Mouse (Mus musculus) hindbrain, embryonic 15.5 days (tissue): ENCODE results near the gene Tmem229a. TPM values are rescaled to one million over a fixed set of nuclear protein-coding genes. Genes with fewer than 3 reads are reported as not detected.

Source experiments
- ATAC-seq: fragments of 200-750 bp; cut with Nextera tagmentation; 2 replicates; pipeline ENCODE4 v1.8.0; 2017; ENCODE audit warnings: low read depth, moderate number of reproducible peaks, moderate TSS enrichment; ENCODE audit not compliant: low FRiP score
- H3K27ac ChIP-seq: fragments of 300-500 bp; sonication (generic); replicated peaks from 2 replicates; pipeline ENCODE4 v1.5.1; 2015; ENCODE audit warnings: mild to moderate bottlenecking, inconsistent platforms
- H3K27me3 ChIP-seq: fragments of 300-500 bp; sonication (generic); 2 replicates; pipeline ENCODE4 v1.6.1; 2015; ENCODE audit warnings: control low read depth, inconsistent platforms
- H3K36me3 ChIP-seq: fragments of 300-500 bp; sonication (generic); 2 replicates; pipeline ENCODE4 v1.6.1; 2015; ENCODE audit warnings: control low read depth, inconsistent platforms
- H3K4me1 ChIP-seq: fragments of 300-500 bp; sonication (generic); replicated peaks from 2 replicates; pipeline ENCODE4 v1.6.1; 2015; ENCODE audit warnings: control low read depth, inconsistent platforms
- H3K4me2 ChIP-seq: fragments of 300-500 bp; sonication (generic); 2 replicates; pipeline ENCODE4 v1.6.1; 2015; ENCODE audit warnings: moderate library complexity, mild to moderate bottlenecking, inconsistent platforms
- H3K4me3 ChIP-seq: fragments of 300-500 bp; sonication (generic); 2 replicates; pipeline ENCODE4 v1.5.1; 2015; ENCODE audit warnings: mild to moderate bottlenecking, inconsistent platforms
- H3K9ac ChIP-seq: fragments of 300-500 bp; sonication (generic); 2 replicates; pipeline ENCODE4 v1.6.1; 2015; ENCODE audit warnings: inconsistent platforms
- H3K9me3 ChIP-seq: fragments of 300-500 bp; sonication (generic); 2 replicates; pipeline ENCODE4 v1.6.1; 2016; ENCODE audit warnings: control low read depth, inconsistent platforms
- WGBS: fragments of 180-500 bp; shearing (Covaris S2); methylation state at CpG from one replicate; pipeline ENCODE4 v1.1.7; 2015; 5-methylcytosine and 5-hydroxymethylcytosine counted together
- polyA plus RNA-seq: library from polyadenylated mRNA; unstranded; fragments of >200 nt; fragmentation: Nextera tagmentation; extraction: Ambion mirVana; gene quantifications from 2 replicates; pipeline ENCODE4 v1.2.1, GENCODE M21; 2015

The Tmem229a gene
- polyA plus RNA-seq, result 5.6 and 5.8 TPM in 2 replicates

DNA sequence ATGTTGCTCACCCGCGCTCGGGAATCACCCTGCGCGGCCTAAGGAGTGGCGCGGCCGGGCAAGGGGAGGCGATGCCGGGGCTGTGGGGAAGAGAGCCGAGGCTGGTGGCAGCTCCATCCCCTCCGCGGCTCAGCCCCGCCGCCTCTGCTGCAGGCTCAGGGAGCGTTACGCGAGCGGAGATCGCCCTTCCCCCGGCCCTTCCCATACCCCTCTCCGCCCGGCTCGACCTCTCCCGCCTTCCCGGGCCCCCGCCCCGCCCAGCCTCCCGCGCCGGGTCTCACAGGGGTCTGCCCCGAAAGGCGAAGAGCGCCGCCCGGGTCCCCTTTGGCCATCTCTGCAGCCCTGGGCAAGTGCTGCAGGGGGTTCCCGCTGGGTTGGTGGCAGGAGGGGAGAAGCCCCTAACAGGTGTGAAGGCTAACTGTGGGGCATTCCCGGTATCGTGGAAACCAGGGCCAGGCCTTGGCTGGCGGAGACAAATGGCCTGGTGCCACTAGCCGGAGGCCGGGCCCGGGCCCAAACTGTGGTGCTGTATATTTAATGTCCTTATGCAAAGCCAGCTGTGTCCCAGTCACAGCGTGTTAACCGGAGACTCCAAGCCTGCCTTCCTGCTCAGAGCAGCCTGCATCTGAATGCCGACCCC lies at the start of gene Tmem229a:
Gene Tmem229a (minus strand): TSS at position 352 of the 640 bp plus-strand sequence.
- under 1% methylated on average over 42 of the region's 46 CpGs for WGBS
- H3K4me3 ChIP-seq, result peak within 1 kb of the TSS; percentile 85
- ATAC-seq, result peak; percentile 93
- H3K36me3 ChIP-seq, result no peaks in the 10 kb centered on the region
- H3K27me3 ChIP-seq, result no peaks in the 10 kb centered on the region
- peaks cover 14% of the 10 kb centered on the region; the same call in 1 of the 2 replicates for H3K4me1 ChIP-seq
- peak within 1 kb of the TSS; percentile 94 for H3K27ac ChIP-seq
- no peaks in the 10 kb centered on the region for H3K9me3 ChIP-seq
- peak within 1 kb of the TSS; percentile 90 for H3K4me2 ChIP-seq
- H3K9ac ChIP-seq, result peak within 1 kb of the TSS; percentile 94

DNA sequence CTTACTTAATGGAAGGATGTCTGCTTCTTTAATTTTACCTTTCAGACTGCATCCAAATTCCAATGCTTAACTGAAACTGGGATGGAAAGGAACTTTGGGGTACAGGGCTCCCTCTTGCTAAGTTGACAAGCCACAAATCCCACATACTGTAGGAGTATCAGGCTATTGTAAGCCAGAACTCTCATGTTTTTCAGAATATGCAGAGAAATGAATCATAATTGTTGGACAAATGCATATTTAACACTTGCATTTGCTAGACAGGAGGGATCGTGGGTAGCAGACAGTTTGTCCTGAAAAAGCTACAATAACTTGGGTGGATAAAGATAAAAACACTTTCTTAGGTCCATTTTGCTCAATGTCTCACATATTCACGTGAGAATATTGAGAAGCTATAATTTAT lies 37.7 kb upstream of the Tmem229a start:
- no peak overlapping the region for H3K9ac ChIP-seq
- no peaks in the 10 kb centered on the region for H3K36me3 ChIP-seq
- no peak overlapping the region for H3K4me2 ChIP-seq
- no peak overlapping the region for H3K4me3 ChIP-seq
- ATAC-seq, result no peak
- no peaks in the 10 kb centered on the region for H3K27me3 ChIP-seq
- H3K9me3 ChIP-seq, result no peaks in the 10 kb centered on the region
- no peak overlapping the region for H3K27ac ChIP-seq
- no peaks in the 10 kb centered on the region for H3K4me1 ChIP-seq
- 69% methylated on average over 2 of the region's 2 CpGs for WGBS

DNA sequence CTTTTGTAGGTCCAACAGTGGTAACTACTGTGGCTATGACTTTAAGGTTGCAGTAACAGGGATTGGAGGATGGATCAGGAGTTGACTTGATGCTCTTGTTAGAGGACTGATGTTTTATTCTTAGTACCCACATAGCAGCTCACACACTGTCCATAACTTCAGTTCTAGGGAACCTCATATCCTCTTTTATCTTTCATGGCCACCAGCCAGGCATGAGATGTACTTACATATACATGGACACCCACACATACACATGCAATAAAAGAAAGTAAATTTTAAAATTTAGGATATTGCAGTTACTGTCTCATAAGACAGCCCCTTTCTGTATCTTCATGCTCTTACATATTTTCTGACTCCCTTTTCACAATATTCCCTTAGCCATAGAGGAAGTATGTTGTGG lies 33.7 kb upstream of the Tmem229a start:
- no peaks in the 10 kb centered on the region for H3K36me3 ChIP-seq
- H3K27ac ChIP-seq, result no peak overlapping the region
- no peaks in the 10 kb centered on the region for H3K9me3 ChIP-seq
- no peak overlapping the region for H3K4me2 ChIP-seq
- H3K4me3 ChIP-seq, result no peak overlapping the region
- H3K4me1 ChIP-seq, result no peaks in the 10 kb centered on the region
- H3K9ac ChIP-seq, result no peak overlapping the region
- no peaks in the 10 kb centered on the region for H3K27me3 ChIP-seq
- ATAC-seq, result no peak

DNA sequence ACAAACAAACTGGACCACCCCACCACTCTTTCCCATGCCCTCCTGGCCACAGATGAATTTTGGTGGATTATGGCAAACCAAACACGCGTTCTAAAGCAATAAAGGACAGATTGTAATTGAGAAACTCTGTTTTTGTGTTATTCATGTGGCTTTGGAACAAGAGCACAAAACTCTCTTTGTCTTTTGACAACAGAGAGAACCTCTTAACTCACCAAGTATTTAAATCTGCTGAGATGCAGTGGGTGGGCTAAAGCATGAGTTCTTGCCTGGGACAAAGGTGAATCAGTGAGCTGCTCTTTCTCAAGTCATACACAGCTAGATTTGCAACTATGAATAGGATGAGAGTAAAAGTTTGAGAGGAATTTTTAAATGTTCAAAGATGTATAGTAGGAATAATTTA lies 20.1 kb upstream of the Tmem229a start:
- no peak for ATAC-seq
- Histone ChIP-seq H3K4me3 (no peak overlapping the region), H3K9ac (no peak overlapping the region), H3K4me2 (no peak overlapping the region), H3K27ac (no peak overlapping the region), H3K36me3 (no peaks in the 10 kb centered on the region), H3K9me3 (no peaks in the 10 kb centered on the region), H3K27me3 (no peaks in the 10 kb centered on the region), H3K4me1 (no peaks in the 10 kb centered on the region)
- WGBS, result 58% methylated on average over 2 of the region's 2 CpGs

DNA sequence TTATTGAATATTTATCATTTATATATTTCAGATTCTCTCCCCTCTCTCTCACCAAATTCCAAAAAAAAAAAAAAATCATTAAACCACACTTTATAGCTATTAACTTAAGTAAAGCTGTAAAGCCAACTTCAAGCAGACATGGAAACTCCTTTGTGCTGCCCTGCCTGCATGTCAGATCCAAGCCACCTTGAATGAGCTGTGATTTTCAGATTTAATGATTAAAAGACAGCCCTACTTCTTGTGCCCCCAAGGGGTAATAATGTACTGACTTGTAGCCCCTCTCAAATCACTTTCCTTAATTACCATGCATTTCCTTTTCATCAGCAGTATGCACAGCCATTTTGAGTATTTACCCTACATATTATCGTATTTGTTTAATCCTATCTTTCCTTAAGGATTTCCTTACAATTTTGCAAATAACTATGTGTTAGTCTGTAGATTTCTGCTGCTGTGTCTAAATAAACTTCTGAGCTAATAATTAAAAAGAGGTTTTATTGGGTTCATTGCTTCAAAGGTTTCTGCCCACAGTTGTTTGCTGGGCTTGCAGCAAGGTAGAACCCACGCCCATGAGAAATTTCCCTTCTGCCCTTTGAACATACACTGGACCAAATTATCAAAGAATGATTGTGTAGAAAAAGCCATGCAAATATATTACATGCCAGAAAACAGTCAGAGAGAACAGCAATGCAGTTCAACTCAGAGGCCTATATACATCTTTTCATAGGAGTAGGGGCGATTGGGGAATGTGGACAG lies 12.6 kb upstream of the Tmem229a start:
- Histone ChIP-seq H3K4me2 (no peak overlapping the region), H3K27me3 (no peaks in the 10 kb centered on the region), H3K4me3 (no peak overlapping the region), H3K36me3 (no peaks in the 10 kb centered on the region), H3K4me1 (no peaks in the 10 kb centered on the region), H3K27ac (no peak overlapping the region), H3K9me3 (no peaks in the 10 kb centered on the region), H3K9ac (no peak overlapping the region)
- WGBS, result 90% methylated on average over 3 of the region's 3 CpGs
- no peak for ATAC-seq

DNA sequence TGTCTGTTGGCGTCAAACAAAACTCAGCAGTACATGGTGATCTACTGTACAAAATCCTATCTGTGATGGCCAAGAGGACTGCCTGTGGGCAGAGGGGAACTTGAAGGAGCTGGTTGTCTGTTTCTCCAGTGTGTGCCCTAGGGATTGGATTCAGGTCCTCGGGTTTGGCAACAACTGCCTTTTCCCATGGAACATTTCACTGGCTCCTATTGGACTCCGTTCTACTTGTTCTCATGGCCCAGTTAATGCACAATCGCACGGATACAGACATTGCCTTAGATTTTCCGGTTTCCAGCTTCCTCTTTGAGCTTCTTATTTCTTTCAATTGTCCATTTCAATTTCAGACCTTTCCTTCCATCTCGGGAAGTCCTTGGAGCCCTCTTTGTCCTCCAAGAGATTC lies 11.6 kb upstream of the Tmem229a start:
- Histone ChIP-seq H3K27ac (no peak overlapping the region), H3K9me3 (no peaks in the 10 kb centered on the region), H3K36me3 (no peaks in the 10 kb centered on the region), H3K4me3 (no peak overlapping the region), H3K4me1 (no peaks in the 10 kb centered on the region), H3K9ac (no peak overlapping the region), H3K27me3 (no peaks in the 10 kb centered on the region), H3K4me2 (no peak overlapping the region)
- no peak for ATAC-seq
- WGBS, result 90% methylated on average over 7 of the region's 7 CpGs

DNA sequence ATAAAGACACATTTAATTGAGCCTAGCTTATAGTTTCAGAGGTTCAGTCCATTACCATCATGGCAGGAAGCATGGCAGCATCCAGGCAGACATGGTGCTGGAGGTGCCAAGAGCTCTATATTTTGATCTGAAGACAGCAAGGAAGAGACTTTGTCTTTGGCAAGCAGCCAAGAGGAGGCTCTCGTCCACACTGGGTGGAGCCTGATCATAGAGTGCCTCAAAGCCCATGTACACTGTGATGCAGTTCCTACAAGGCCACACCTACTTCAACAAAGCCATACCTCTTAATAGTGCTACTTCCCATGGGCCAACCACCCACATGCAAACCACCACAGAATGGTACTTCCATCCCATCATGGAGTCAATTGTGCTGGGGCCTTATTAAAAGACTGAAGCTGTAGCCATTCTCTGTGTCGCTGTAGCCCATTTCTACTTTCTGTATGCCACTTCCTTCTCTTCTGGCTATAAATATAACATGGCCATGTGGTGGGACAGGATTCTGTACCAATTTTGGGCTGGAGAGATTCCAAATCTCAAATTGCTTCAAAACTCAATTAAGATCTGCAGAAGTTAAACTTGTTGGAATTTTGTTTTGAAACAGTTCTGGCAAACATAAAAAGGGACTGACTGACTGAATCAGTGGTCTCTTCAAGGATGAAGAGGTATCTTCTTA lies 10.0 kb upstream of the Tmem229a start:
- no peak overlapping the region for H3K27ac ChIP-seq
- no peak overlapping the region for H3K4me3 ChIP-seq
- H3K9ac ChIP-seq, result no peak overlapping the region
- H3K4me1 ChIP-seq, result no peaks in the 10 kb centered on the region
- no peak for ATAC-seq
- WGBS, result 74% methylated on average over 2 of the region's 2 CpGs
- no peak overlapping the region for H3K4me2 ChIP-seq
- H3K9me3 ChIP-seq, result no peaks in the 10 kb centered on the region
- H3K36me3 ChIP-seq, result no peaks in the 10 kb centered on the region
- H3K27me3 ChIP-seq, result no peaks in the 10 kb centered on the region

DNA sequence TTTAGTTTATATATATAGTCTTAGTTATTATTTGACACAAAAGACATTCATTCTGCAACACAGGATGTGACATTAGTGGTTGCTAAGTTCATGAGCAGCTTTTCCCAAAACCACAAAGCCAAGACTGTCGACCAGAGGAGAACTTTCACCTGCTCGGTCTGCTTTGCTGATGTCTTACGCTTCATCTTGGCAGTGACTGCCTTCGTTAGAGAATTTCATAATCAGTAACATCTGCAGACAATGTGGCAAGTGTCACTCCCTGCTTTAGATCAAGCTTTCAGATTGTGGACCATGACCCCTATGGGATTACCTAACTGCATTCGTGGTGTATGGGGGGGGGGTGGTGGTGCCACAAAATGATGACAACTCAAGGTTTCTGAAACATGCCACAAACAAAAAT lies 7.7 kb upstream of the Tmem229a start:
- H3K9ac ChIP-seq, result no peak overlapping the region
- no peak overlapping the region for H3K4me2 ChIP-seq
- no peak for ATAC-seq
- no peaks in the 10 kb centered on the region for H3K9me3 ChIP-seq
- no peaks in the 10 kb centered on the region for H3K27me3 ChIP-seq
- H3K36me3 ChIP-seq, result no peaks in the 10 kb centered on the region
- 79% methylated on average over 5 of the region's 5 CpGs for WGBS
- H3K4me3 ChIP-seq, result no peak overlapping the region
- no peak overlapping the region for H3K27ac ChIP-seq
- H3K4me1 ChIP-seq, result no peaks in the 10 kb centered on the region

DNA sequence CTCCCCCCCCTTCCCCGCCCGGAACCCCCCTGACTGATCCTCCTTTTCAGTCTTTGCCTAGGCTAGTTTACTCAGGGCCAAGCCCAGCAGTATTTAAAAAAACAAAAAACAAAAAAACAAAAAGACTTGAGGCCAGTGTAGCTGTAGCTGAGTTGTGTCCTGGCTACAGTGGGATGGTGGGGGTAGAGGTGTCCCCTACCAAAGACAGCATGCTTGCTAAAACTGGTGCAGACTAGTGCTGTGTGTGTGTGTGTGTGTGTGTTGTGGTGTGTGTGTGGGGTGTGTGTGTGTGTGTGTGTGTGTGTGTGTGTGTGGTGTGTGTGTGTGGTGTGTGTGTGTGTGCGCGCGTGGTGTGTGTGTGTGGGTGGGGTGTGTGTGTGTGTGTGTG lies 483 bp upstream of the Tmem229a start:
- WGBS, result 25% methylated on average over 5 of the region's 5 CpGs
- H3K27ac ChIP-seq, result peak overlapping the region; percentile 94
- peak overlapping the region; percentile 90 for H3K4me2 ChIP-seq
- no peak for ATAC-seq
- H3K27me3 ChIP-seq, result no peaks in the 10 kb centered on the region
- H3K36me3 ChIP-seq, result no peaks in the 10 kb centered on the region
- peak overlapping the region; percentile 85 for H3K4me3 ChIP-seq
- H3K4me1 ChIP-seq, result peaks cover 14% of the 10 kb centered on the region; the same call in 1 of the 2 replicates
- H3K9me3 ChIP-seq, result no peaks in the 10 kb centered on the region
- H3K9ac ChIP-seq, result peak overlapping the region; percentile 94

DNA sequence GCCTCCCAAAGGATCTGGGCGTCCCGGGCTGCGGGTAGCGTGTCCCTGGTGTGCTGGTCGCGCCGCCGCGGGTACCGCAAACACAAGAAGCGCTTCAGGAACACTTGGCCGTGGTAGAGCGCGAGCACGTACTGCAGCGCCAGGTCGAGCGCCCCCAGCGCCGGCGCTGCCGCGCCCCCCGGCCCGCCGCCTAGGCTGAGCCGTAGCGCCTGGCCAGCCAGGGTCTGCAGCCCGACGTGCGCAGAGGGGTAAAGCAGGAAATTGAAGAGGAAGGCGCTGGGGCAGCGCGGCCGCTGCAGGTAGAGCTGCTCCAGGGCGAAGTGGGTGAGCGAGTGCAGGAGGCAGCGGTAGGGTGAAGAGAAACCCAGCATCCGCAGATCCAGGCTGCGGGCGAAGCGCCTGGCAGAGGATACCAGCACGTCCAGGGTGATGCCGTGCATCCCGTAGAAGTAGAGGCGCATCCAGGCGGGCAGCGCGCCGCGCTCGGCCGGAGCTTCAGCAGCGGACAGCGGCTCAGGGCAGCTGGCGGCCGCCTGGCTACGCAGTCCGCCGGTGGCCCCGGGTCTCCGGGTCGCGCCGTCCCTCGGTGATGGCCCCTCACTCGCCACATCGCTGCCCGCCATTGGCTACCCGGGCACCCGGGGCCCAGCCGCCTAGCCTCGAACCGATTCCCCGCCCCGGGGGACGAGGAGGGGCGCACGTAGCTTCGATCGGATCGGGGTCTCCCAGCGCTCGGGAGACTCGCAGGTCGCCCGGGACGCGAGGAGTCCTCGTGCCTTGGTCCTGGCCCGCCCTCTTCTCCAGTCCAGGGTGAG lies 759 bp downstream of the Tmem229a start:
- WGBS, result under 1% methylated on average over 70 of the region's 91 CpGs

DNA sequence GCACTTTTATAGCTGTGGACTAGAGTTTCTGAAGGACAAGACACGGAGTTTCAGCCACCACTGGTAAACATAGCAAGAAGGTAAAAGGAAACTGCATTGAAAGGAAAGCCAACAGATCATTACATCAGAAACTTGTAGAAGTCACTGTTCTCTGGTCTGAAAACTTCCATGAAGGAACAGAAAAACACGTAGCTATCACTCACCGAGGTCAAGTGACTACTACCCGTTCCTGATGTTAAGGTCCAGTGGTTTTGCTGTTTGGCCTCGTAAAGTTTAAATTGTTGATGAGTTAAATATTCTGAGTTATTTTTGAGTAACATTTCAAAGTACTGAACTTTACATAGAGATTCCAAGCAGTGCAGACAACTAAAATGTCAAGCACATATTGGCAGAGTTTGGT lies 2.0 kb downstream of the Tmem229a start:
- H3K27me3 ChIP-seq, result no peaks in the 10 kb centered on the region
- peak overlapping the region; percentile 90 for H3K4me2 ChIP-seq
- 0 out of 2 replicates have a peak overlapping the region, but pooled peaks have one; percentile 85 for H3K4me3 ChIP-seq
- ATAC-seq, result no peak
- H3K36me3 ChIP-seq, result 0 out of 2 replicates have a peak, but pooled peaks cover 3% of the 10 kb centered on the region
- no peaks in the 10 kb centered on the region for H3K9me3 ChIP-seq
- 87% methylated on average over 5 of the region's 5 CpGs for WGBS
- H3K9ac ChIP-seq, result no peak overlapping the region
- no peak overlapping the region for H3K27ac ChIP-seq
- H3K4me1 ChIP-seq, result peaks cover 14% of the 10 kb centered on the region; the same call in 1 of the 2 replicates

More for the DNA sequence above, 759 bp downstream of the Tmem229a start:
- Histone ChIP-seq H3K9ac (peak overlapping the region; percentile 94), H3K27ac (peak overlapping the region; percentile 94), H3K9me3 (no peaks in the 10 kb centered on the region), H3K4me3 (peak overlapping the region; percentile 85), H3K4me2 (peak overlapping the region; percentile 90), H3K27me3 (no peaks in the 10 kb centered on the region), H3K4me1 (peaks cover 14% of the 10 kb centered on the region; the same call in 1 of the 2 replicates), H3K36me3 (0 out of 2 replicates have a peak, but pooled peaks cover 3% of the 10 kb centered on the region)
- ATAC-seq, result peak; percentile 86
